Mouse (Mus musculus): ENCODE measurements around the gene Capn9.

DNA sequence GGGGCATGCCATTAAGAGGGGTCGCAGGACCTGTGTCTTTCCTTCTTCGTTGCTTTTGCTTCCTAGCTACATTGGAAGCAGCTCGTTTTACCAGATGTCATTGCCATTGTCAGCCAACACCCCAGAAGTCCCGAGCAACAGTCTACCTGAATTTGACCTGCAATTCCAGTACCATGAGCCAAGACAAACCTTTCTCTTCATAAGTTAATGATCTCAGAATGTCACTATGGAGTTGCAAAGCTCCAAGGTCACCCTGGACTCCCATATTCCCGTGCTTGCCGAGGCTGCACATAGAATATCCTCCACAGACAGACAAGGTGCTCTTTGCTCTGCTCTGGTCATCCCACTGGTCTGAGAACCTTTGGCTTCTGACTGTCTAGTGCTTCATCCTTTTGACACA lies 8.8 kb upstream of the Capn9 start:
- TF ChIP-seq CTCF (IDR thresholded peaks at IDR 0.05; ENCODE audit: low read depth, low read length) (no peak), POLR2A (IDR thresholded peaks at IDR 0.05; ENCODE audit: borderline replicate concordance, low read depth, low read length) (no peak)
